Mouse (Mus musculus) myocyte (in vitro differentiated cells): ENCODE data around the gene Them5. TPM values are rescaled to one million over a fixed set of nuclear protein-coding genes. Genes with fewer than 3 reads are reported as not detected.

Experiments used
- H3K27me3 ChIP-seq: one replicate; pipeline ENCODE4 v1.6.1; 2011; ENCODE audit not compliant: control insufficient read depth, insufficient read depth, insufficient read length
- H3K36me3 ChIP-seq: one replicate; pipeline ENCODE4 v1.6.1; 2011; ENCODE audit not compliant: control insufficient read depth, insufficient read depth
- H3K4me2 ChIP-seq: one replicate; pipeline ENCODE4 v1.6.1; 2011; ENCODE audit warnings: low read depth, control low read depth
- H3K4me3 ChIP-seq: one replicate; pipeline ENCODE4 v1.5.1; 2011; ENCODE audit warnings: mild to moderate bottlenecking, control low read depth, moderate library complexity
- H3K79me2 ChIP-seq: one replicate; pipeline ENCODE4 v1.6.1; 2011; ENCODE audit not compliant: control insufficient read depth, insufficient read depth
- H3ac ChIP-seq: one replicate; pipeline ENCODE4 v1.6.1; 2011; ENCODE audit not compliant: control insufficient read depth, insufficient read length
- CEBPB ChIP-seq: IDR thresholded peaks from 2 replicates; pipeline ENCODE4 v1.6.1; 2011; ENCODE audit warnings: mild to moderate bottlenecking, moderate library complexity; ENCODE audit not compliant: poor library complexity, insufficient read depth, severe bottlenecking
- E2F4 ChIP-seq: IDR thresholded peaks from one replicate; pipeline ENCODE4 v1.6.1; 2011; ENCODE audit warnings: mild to moderate bottlenecking, control low read depth, moderate library complexity; ENCODE audit not compliant: insufficient read depth
- MAX ChIP-seq: IDR thresholded peaks from one replicate; pipeline ENCODE4 v1.6.1; 2011; ENCODE audit warnings: low read depth, mild to moderate bottlenecking, control low read depth
- MYOD1 ChIP-seq, 3 experiments: IDR thresholded peaks; one replicate each; pipeline ENCODE4 v1.6.1; 2011; ENCODE audit warnings: control low read depth in 2 of 3, low read depth in 2 of 3, mild to moderate bottlenecking in 2 of 3, moderate library complexity in 1 of 3; ENCODE audit not compliant: insufficient read length in 2 of 3, control insufficient read depth in 1 of 3
- MYOG ChIP-seq, 3 experiments: IDR thresholded peaks; one replicate each; pipeline ENCODE4 v1.6.1; 2011; ENCODE audit warnings: control low read depth in 2 of 3, low read depth in 2 of 3, mild to moderate bottlenecking in 2 of 3; ENCODE audit not compliant: insufficient read length in 2 of 3, control insufficient read depth in 1 of 3, insufficient read depth in 1 of 3
- POLR2A ChIP-seq: IDR thresholded peaks from one replicate; pipeline ENCODE4 v1.6.1; 2011; ENCODE audit warnings: low read depth, mild to moderate bottlenecking, control low read depth, moderate library complexity; ENCODE audit not compliant: insufficient read length
- POLR2AphosphoS2 ChIP-seq: IDR thresholded peaks from one replicate; pipeline ENCODE4 v1.6.1; 2011; ENCODE audit warnings: low read depth, control low read depth; ENCODE audit not compliant: insufficient read length
- REST ChIP-seq: IDR thresholded peaks from one replicate; pipeline ENCODE4 v1.6.1; 2011; ENCODE audit warnings: mild to moderate bottlenecking, control low read depth, moderate library complexity; ENCODE audit not compliant: insufficient read depth, insufficient read length
- SRF ChIP-seq: IDR thresholded peaks from one replicate; pipeline ENCODE4 v1.6.1; 2011; ENCODE audit warnings: low read depth; ENCODE audit not compliant: control insufficient read depth, insufficient read length
- TCF12 ChIP-seq: IDR thresholded peaks from one replicate; pipeline ENCODE4 v1.6.1; 2011; ENCODE audit warnings: mild to moderate bottlenecking, control low read depth; ENCODE audit not compliant: poor library complexity, insufficient read depth, severe bottlenecking
- TCF3 ChIP-seq: IDR thresholded peaks from one replicate; pipeline ENCODE4 v1.6.1; 2011; ENCODE audit warnings: low read depth, control low read depth; ENCODE audit not compliant: insufficient read length
- USF1 ChIP-seq: IDR thresholded peaks from one replicate; pipeline ENCODE4 v1.6.1; 2011; ENCODE audit warnings: low read depth, mild to moderate bottlenecking, control low read depth, moderate library complexity
- polyA plus RNA-seq: library from polyadenylated mRNA; unstranded; fragments of >200 nt; fragmentation: generic; extraction: Trizol; gene quantifications from one replicate; pipeline ENCODE4 v1.2.1, GENCODE M21; 2012; ENCODE audit warnings: missing spikeins

Gene Them5
- polyA plus RNA-seq, 1 experiment = not detected

- H3K79me2 ChIP-seq = no peaks in the 10 kb centered on the region
- H3K4me3 ChIP-seq = no peak overlapping the region
- no peak overlapping the region for H3K4me2 ChIP-seq
- H3K27me3 ChIP-seq = no peaks in the 10 kb centered on the region
- no peak overlapping the region for H3ac ChIP-seq
- no peaks in the 10 kb centered on the region for H3K36me3 ChIP-seq
- no peak for TF ChIP-seq MYOD1 (IDR thresholded peaks at IDR 0.05; ENCODE audit: control insufficient read depth in 1 of 3, insufficient read length in 2 of 3, low read depth in 2 of 3)
- no peak for TF ChIP-seq E2F4
- no peak for TF ChIP-seq CEBPB
- no peak for TF ChIP-seq TCF3
- TF ChIP-seq POLR2AphosphoS2 = no peak
- TF ChIP-seq REST = no peak
- TF ChIP-seq MAX = no peak
- TF ChIP-seq POLR2A = no peak
- TF ChIP-seq SRF = no peak
- no peak for TF ChIP-seq MYOG (IDR thresholded peaks at IDR 0.05; ENCODE audit: control insufficient read depth in 1 of 3, insufficient read depth in 1 of 3, insufficient read length in 2 of 3, low read depth in 2 of 3)
- no peak for TF ChIP-seq USF1
These were observed 653 bp downstream of the Them5 start for GRCm38 (mm10) chr3:94342552-94342951.

DNA sequence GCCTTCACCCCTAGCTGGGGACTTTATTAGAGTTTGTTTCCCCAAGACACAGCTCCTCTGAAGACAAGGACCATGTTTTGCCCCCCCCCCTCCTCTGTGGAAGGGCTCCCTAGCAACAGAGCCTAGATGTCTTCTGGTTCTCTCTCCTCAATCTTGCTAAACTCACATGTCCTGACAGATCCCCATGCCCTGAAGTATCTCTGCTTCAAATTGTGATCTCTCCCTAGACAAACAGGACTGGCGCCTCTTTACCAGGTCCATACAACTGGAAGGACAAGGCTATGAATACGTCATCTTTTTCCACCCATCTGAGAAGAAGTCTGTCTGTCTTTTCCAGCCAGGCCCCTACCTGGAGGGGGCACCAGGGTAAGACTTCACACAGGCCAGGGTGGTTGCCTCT is 2.3 kb downstream of the Them5 start:
- TF ChIP-seq USF1 (no peak), TCF12 (no peak), MYOD1 (IDR thresholded peaks at IDR 0.05; ENCODE audit: control insufficient read depth in 1 of 3, insufficient read length in 2 of 3, low read depth in 2 of 3) (no peak), TCF3 (no peak), REST (no peak), E2F4 (no peak), POLR2A (no peak), MAX (no peak), POLR2AphosphoS2 (no peak), MYOG (IDR thresholded peaks at IDR 0.05; ENCODE audit: control insufficient read depth in 1 of 3, insufficient read depth in 1 of 3, insufficient read length in 2 of 3, low read depth in 2 of 3) (no peak), SRF (no peak), CEBPB (no peak)

DNA sequence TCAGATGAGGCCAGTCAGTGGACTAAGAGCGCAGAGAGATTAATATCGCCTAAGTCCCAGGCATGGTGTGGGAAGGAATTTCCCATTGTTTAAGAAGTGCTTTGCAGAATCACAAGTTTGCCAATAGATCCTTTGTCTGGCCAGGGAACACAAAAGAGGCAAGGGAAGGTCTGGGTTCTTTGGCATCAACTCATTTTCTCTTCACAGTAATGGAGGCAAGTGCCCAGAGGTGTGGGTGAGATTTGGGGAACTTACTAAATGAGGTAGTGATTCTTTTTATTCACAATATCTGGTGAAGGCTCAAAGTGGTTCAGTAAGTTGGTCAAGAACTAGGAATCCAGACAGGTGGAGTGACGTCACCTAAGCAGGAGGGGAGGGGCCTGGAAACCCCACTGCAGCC is 3.0 kb downstream of the Them5 start:
- Histone ChIP-seq H3K4me3 (no peak overlapping the region), H3K36me3 (no peaks in the 10 kb centered on the region), H3ac (no peak overlapping the region), H3K4me2 (no peak overlapping the region), H3K27me3 (no peaks in the 10 kb centered on the region), H3K79me2 (no peaks in the 10 kb centered on the region)
- TF ChIP-seq SRF (no peak), CEBPB (no peak), E2F4 (no peak), TCF12 (no peak), MYOG (IDR thresholded peaks at IDR 0.05; ENCODE audit: control insufficient read depth in 1 of 3, insufficient read depth in 1 of 3, insufficient read length in 2 of 3, low read depth in 2 of 3) (no peak), USF1 (no peak)

More for the DNA sequence above, 2.3 kb downstream of the Them5 start:
- Histone ChIP-seq H3K4me3 (no peak overlapping the region), H3K79me2 (no peaks in the 10 kb centered on the region), H3ac (no peak overlapping the region), H3K27me3 (no peaks in the 10 kb centered on the region), H3K4me2 (no peak overlapping the region), H3K36me3 (no peaks in the 10 kb centered on the region)

- TF ChIP-seq POLR2A (no peak), SRF (no peak), POLR2AphosphoS2 (no peak), USF1 (no peak), CEBPB (no peak), MYOG (IDR thresholded peaks at IDR 0.05; ENCODE audit: control insufficient read depth in 1 of 3, insufficient read depth in 1 of 3, insufficient read length in 2 of 3, low read depth in 2 of 3) (no peak), TCF12 (no peak), E2F4 (no peak), TCF3 (no peak), MYOD1 (IDR thresholded peaks at IDR 0.05; ENCODE audit: control insufficient read depth in 1 of 3, insufficient read length in 2 of 3, low read depth in 2 of 3) (no peak), MAX (no peak), REST (no peak)
- Histone ChIP-seq H3ac (no peak overlapping the region), H3K79me2 (no peaks in the 10 kb centered on the region), H3K27me3 (no peaks in the 10 kb centered on the region), H3K36me3 (no peaks in the 10 kb centered on the region), H3K4me3 (no peak overlapping the region), H3K4me2 (no peak overlapping the region)
These were observed 6.2 kb downstream of the Them5 start for GRCm38 (mm10) chr3:94348146-94348545.

- Histone ChIP-seq H3K4me3 (no peak overlapping the region), H3K36me3 (no peaks in the 10 kb centered on the region)
- TF ChIP-seq MYOD1 (IDR thresholded peaks at IDR 0.05; ENCODE audit: control insufficient read depth in 1 of 3, insufficient read length in 2 of 3, low read depth in 2 of 3) = peak in 1 of 3 experiments; percentile 2
- no peak for TF ChIP-seq MAX
These were observed 18.9 kb downstream of the Them5 start for GRCm38 (mm10) chr3:94360812-94361211.

More at GRCm38 (mm10) chr3:94360812-94361211, 18.9 kb downstream of the Them5 start:
- Histone ChIP-seq H3ac (no peak overlapping the region), H3K27me3 (peaks cover 10% of the 10 kb centered on the region), H3K79me2 (no peaks in the 10 kb centered on the region), H3K4me2 (no peak overlapping the region)
